Mouse (Mus musculus) C2C12 (cell line): ENCODE results near the gene Cebpe.

Experiments
- CEBPB ChIP-seq: IDR thresholded peaks from one replicate; pipeline ENCODE4 v1.6.1; 2011; ENCODE audit warnings: low read depth, mild to moderate bottlenecking, control low read depth, moderate library complexity
- CTCF ChIP-seq: IDR thresholded peaks from one replicate; pipeline ENCODE4 v1.5.1; 2011; ENCODE audit not compliant: control insufficient read depth, insufficient read depth, insufficient read length
- FOSL1 ChIP-seq: IDR thresholded peaks from one replicate; pipeline ENCODE4 v1.8.0; 2011; ENCODE audit warnings: mild to moderate bottlenecking, low read length; ENCODE audit not compliant: poor library complexity, insufficient read depth, severe bottlenecking
- MAX ChIP-seq: IDR thresholded peaks from one replicate; pipeline ENCODE4 v1.6.1; 2011; ENCODE audit warnings: mild to moderate bottlenecking, control low read depth
- MYOG ChIP-seq: IDR thresholded peaks from one replicate; pipeline ENCODE4 v1.6.1; 2011; ENCODE audit not compliant: control insufficient read depth, insufficient read length; ENCODE audit errors: extremely low read depth
- USF1 ChIP-seq: IDR thresholded peaks from one replicate; pipeline ENCODE4 v1.6.1; 2011; ENCODE audit warnings: low read depth, mild to moderate bottlenecking, control low read depth, moderate library complexity

GRCm38 (mm10) chr14:54752938-54753337 is 41.0 kb upstream of the Cebpe start:
- no peak for TF ChIP-seq FOSL1
- TF ChIP-seq MYOG = no peak
- no peak for TF ChIP-seq CTCF
- TF ChIP-seq USF1 = no peak
- TF ChIP-seq CEBPB = no peak
- no peak for TF ChIP-seq MAX
